21 mouse cellular contexts compared by ENCODE assay signal in genomic region chr5:21667191-21668137, GRCm38 (mm10). TPM values are rescaled to one million over a fixed set of nuclear protein-coding genes. Genes with fewer than 3 reads are reported as not detected.
DNase-seq lines count a peak whose midpoint lies in the region; ATAC-seq and TF ChIP-seq lines count a peak whose summit lies in the region.
"Had no signal": no experiment of that assay in that cellular context is flagged by ENCODE, and none has a peak within 500 bp of the region (broad histone marks: within the 10 kb centered on the region; RNA-seq: fewer than 3 reads in every experiment).

No protein-coding gene starts in this region.

- WGBS in forebrain, embryonic 12.5 days = 62% methylated on average over 8 of the region's 8 CpGs
- WGBS in forebrain, embryonic 10.5 days = 71% methylated on average over 8 of the region's 8 CpGs
- WGBS in lung, embryonic 14.5 days = 37% methylated on average over 8 of the region's 8 CpGs
- 36% methylated on average over 8 of the region's 8 CpGs for WGBS in limb, embryonic 12.5 days

- H3K4me2 ChIP-seq in forebrain, embryonic 12.5 days = no peak overlapping the region
- no peak overlapping the region for H3K4me2 ChIP-seq in lung, embryonic 14.5 days
- H3K4me2 ChIP-seq in limb, embryonic 12.5 days = no peak overlapping the region
- H3K4me2 ChIP-seq: embryonic facial prominence, embryonic 13.5 days; liver, embryonic 11.5 days; stomach, embryonic 15.5 days had no signal

- 0 out of 2 replicates have a peak, but pooled peaks cover 5% of the 10 kb centered on the region for H3K4me1 ChIP-seq in forebrain, embryonic 12.5 days
- H3K4me1 ChIP-seq in forebrain, embryonic 10.5 days = peaks cover 5% of the 10 kb centered on the region; the same call in 1 of the 2 replicates
- H3K4me1 ChIP-seq in lung, embryonic 14.5 days (ENCODE audit: insufficient read depth) = no peaks in the 10 kb centered on the region
- H3K4me1 ChIP-seq in limb, embryonic 12.5 days (replicated peaks) = peaks cover 12% of the 10 kb centered on the region
- H3K4me1 ChIP-seq: embryonic facial prominence, embryonic 13.5 days; stomach, embryonic 15.5 days had no signal

- no peak for ATAC-seq in forebrain, embryonic 12.5 days (ENCODE audit: low FRiP score)
- ATAC-seq in lung, embryonic 14.5 days (ENCODE audit: insufficient read depth) = peak; percentile 83; the same call in 1 of the 2 replicates
- 0 out of 2 replicates have a peak, but pooled peaks have one; percentile 18 for ATAC-seq in common myeloid progenitor, adult 5-6 weeks (replicated peaks; ENCODE audit: low read depth, poor library complexity, severe bottlenecking)
- no peak for ATAC-seq in limb, embryonic 12.5 days (ENCODE audit: insufficient number of reproducible peaks, insufficient read depth, low FRiP score, low TSS enrichment, low read depth)

- peaks cover 43% of the 10 kb centered on the region for H3K36me3 ChIP-seq in forebrain, embryonic 12.5 days (replicated peaks)
- peaks cover 61% of the 10 kb centered on the region for H3K36me3 ChIP-seq in forebrain, embryonic 10.5 days (replicated peaks)
- peaks cover 14% of the 10 kb centered on the region; the same call in 1 of the 2 replicates for H3K36me3 ChIP-seq in lung, embryonic 14.5 days (ENCODE audit: insufficient read depth)
- peaks cover 20% of the 10 kb centered on the region for H3K36me3 ChIP-seq in limb, embryonic 12.5 days
- H3K36me3 ChIP-seq: stomach, embryonic 15.5 days had no signal

- no peak overlapping the region for H3K27ac ChIP-seq in forebrain, embryonic 12.5 days
- no peak overlapping the region for H3K27ac ChIP-seq in forebrain, embryonic 10.5 days
- no peak overlapping the region for H3K27ac ChIP-seq in lung, embryonic 14.5 days (ENCODE audit: low read depth)
- H3K27ac ChIP-seq in limb, embryonic 12.5 days = peak overlapping the region; percentile 35; the same call in 1 of the 2 replicates
- H3K27ac ChIP-seq: embryonic facial prominence, embryonic 13.5 days; heart, embryonic 10.5 days; stomach, embryonic 15.5 days had no signal

- 0 out of 2 replicates have a peak, but pooled peaks have one; percentile 21 for TF ChIP-seq CTCF in lung, embryonic 14.5 days (IDR thresholded peaks at IDR 0.05; ENCODE audit: low read depth)

- H3K9ac ChIP-seq in forebrain, embryonic 12.5 days = 0 out of 2 replicates have a peak overlapping the region, but pooled peaks have one; percentile 1
- no peak overlapping the region for H3K9ac ChIP-seq in lung, embryonic 14.5 days
- no peak overlapping the region for H3K9ac ChIP-seq in limb, embryonic 12.5 days (replicated peaks)
- H3K9ac ChIP-seq: embryonic facial prominence, embryonic 13.5 days; stomach, embryonic 15.5 days had no signal

- DNase-seq in forebrain, embryonic 10.5 days (ENCODE audit: extremely low spot score, low spot score) = no peak
- DNase-seq in lung, embryonic 14.5 days = peak; percentile 20
- no peak for DNase-seq in lung, postnatal 14 days
- DNase-seq in ovary, postnatal 10 days (ENCODE audit: low spot score) = no peak
- DNase-seq in adrenal gland, adult (ENCODE audit: inconsistent age in 2 of 2, low spot score in 1 of 2) = no peak
- DNase-seq: cerebellum, adult 9-10 months; gastrocnemius, postnatal 14 days; heart, postnatal 10 days; kidney, postnatal 10 days; lung, adult 2 months; retina, postnatal 1 day; spleen, adult 18-20 months had no signal

- H3K4me3 ChIP-seq in forebrain, embryonic 12.5 days (replicated peaks) = no peak overlapping the region
- H3K4me3 ChIP-seq in forebrain, embryonic 10.5 days = no peak overlapping the region
- H3K4me3 ChIP-seq in lung, embryonic 14.5 days (ENCODE audit: low read depth, low read length) = no peak overlapping the region
- H3K4me3 ChIP-seq in limb, embryonic 12.5 days (replicated peaks) = no peak overlapping the region
- H3K4me3 ChIP-seq: embryonic facial prominence, embryonic 13.5 days; heart, embryonic 10.5 days; stomach, embryonic 15.5 days had no signal

- H3K9me3 ChIP-seq in forebrain, embryonic 12.5 days = no peaks in the 10 kb centered on the region
- H3K9me3 ChIP-seq in forebrain, embryonic 10.5 days = no peaks in the 10 kb centered on the region
- H3K9me3 ChIP-seq in lung, embryonic 14.5 days (ENCODE audit: low read depth, low read length) = no peaks in the 10 kb centered on the region
- H3K9me3 ChIP-seq in limb, embryonic 12.5 days = no peaks in the 10 kb centered on the region
- H3K9me3 ChIP-seq: embryonic facial prominence, embryonic 13.5 days; heart, embryonic 10.5 days; stomach, embryonic 15.5 days had no signal

- H3K27me3 ChIP-seq in forebrain, embryonic 12.5 days = no peaks in the 10 kb centered on the region
- H3K27me3 ChIP-seq in forebrain, embryonic 10.5 days (ENCODE audit: poor library complexity, severe bottlenecking) = no peaks in the 10 kb centered on the region
- H3K27me3 ChIP-seq in lung, embryonic 14.5 days (ENCODE audit: insufficient read depth, low read length) = no peaks in the 10 kb centered on the region
- H3K27me3 ChIP-seq in limb, embryonic 12.5 days = no peaks in the 10 kb centered on the region
- H3K27me3 ChIP-seq: CH12.LX; embryonic facial prominence, embryonic 13.5 days; stomach, embryonic 15.5 days had no signal

RNA-seq across cellular contexts. Expression of gene Armc10, which starts 21.9 kb away (rescaled TPM):
- polyA plus RNA-seq in forebrain, embryonic 12.5 days (2016; fragmentation: Nextera tagmentation; extraction: Ambion mirVana) = 75.4 and 80.1 TPM in 2 replicates
- 64.6 and 65.4 TPM in 2 replicates for polyA plus RNA-seq in forebrain, embryonic 10.5 days (2016; fragmentation: Nextera tagmentation; extraction: Ambion mirVana)
- polyA plus RNA-seq in lung, embryonic 14.5 days (2014; fragmentation: Nextera tagmentation; extraction: Ambion mirVana) = 53.6 and 54.4 TPM in 2 replicates
- 68.0 and 73.7 TPM in 2 replicates for total RNA-seq in common myeloid progenitor, adult 5-6 weeks (2017)
- 60.9 and 62.0 TPM in 2 replicates for polyA plus RNA-seq in limb, embryonic 12.5 days (2016; fragmentation: Nextera tagmentation; extraction: Ambion mirVana)

RNA-seq across cellular contexts. Expression of gene Fbxl13, which starts 22.0 kb away (rescaled TPM):
- polyA plus RNA-seq in forebrain, embryonic 12.5 days (2016; fragmentation: Nextera tagmentation; extraction: Ambion mirVana) = 0.22 and 0.32 TPM in 2 replicates
- 0.12 and 0.20 TPM in 2 replicates for polyA plus RNA-seq in forebrain, embryonic 10.5 days (2016; fragmentation: Nextera tagmentation; extraction: Ambion mirVana)
- 0.49 and 0.50 TPM in 2 replicates for polyA plus RNA-seq in lung, embryonic 14.5 days (2014; fragmentation: Nextera tagmentation; extraction: Ambion mirVana)
- total RNA-seq in common myeloid progenitor, adult 5-6 weeks (2017) = 1.8 and 2.7 TPM in 2 replicates
- polyA plus RNA-seq in limb, embryonic 12.5 days (2016; fragmentation: Nextera tagmentation; extraction: Ambion mirVana) = 0.13 and 0.26 TPM in 2 replicates
- total RNA-seq: neutrophil, adult 5-6 weeks had no signal

RNA-seq across cellular contexts. Expression of gene Napepld, which starts 33.7 kb away (rescaled TPM):
- polyA plus RNA-seq in forebrain, embryonic 12.5 days (2016; fragmentation: Nextera tagmentation; extraction: Ambion mirVana) = 12.6 and 13.5 TPM in 2 replicates
- 10.7 TPM in 2 replicates for polyA plus RNA-seq in forebrain, embryonic 10.5 days (2016; fragmentation: Nextera tagmentation; extraction: Ambion mirVana)
- 5.1 and 5.5 TPM in 2 replicates for polyA plus RNA-seq in lung, embryonic 14.5 days (2014; fragmentation: Nextera tagmentation; extraction: Ambion mirVana)
- 0.63 and 1.7 TPM in 2 replicates for total RNA-seq in common myeloid progenitor, adult 5-6 weeks (2017)
- 2.8 and 3.2 TPM in 2 replicates for polyA plus RNA-seq in limb, embryonic 12.5 days (2016; fragmentation: Nextera tagmentation; extraction: Ambion mirVana)

Comparison
In these comparisons a context has a peak if more than half of its experiments do, and no peak if none do; other contexts are left out.
1. ATAC-seq: peak in lung, embryonic 14.5 days (single experiment) and common myeloid progenitor, adult 5-6 weeks (single experiment); none in forebrain, embryonic 12.5 days (single experiment) and limb, embryonic 12.5 days (single experiment).